Mouse (Mus musculus) liver, postnatal 0 days (tissue): ENCODE measurements at regions not wholly inside any gene's neighbourhood (a gene's known extent, or its start where the extent isn't known, plus 50 kb on each side); places are given as distances from the start of the nearest gene placed in this dataset.

ENCODE experiments used
- CTCF ChIP-seq: sonication (generic); IDR thresholded peaks from 2 replicates; pipeline ENCODE4 v1.5.1; 2016; ENCODE audit warnings: antibody characterized with exemption, low read depth
- EP300 ChIP-seq: IDR thresholded peaks from 2 replicates; pipeline ENCODE4 v1.6.1; 2016; ENCODE audit warnings: antibody characterized with exemption, low read depth, mild to moderate bottlenecking

GRCm38 (mm10) chr8:126793657-126794056 is 152.0 kb downstream of the Tomm20 start:
- TF ChIP-seq CTCF (no peak), EP300 (no peak)
